Comparison of ENCODE assay signal across 26 mouse cellular contexts in the genomic region with DNA sequence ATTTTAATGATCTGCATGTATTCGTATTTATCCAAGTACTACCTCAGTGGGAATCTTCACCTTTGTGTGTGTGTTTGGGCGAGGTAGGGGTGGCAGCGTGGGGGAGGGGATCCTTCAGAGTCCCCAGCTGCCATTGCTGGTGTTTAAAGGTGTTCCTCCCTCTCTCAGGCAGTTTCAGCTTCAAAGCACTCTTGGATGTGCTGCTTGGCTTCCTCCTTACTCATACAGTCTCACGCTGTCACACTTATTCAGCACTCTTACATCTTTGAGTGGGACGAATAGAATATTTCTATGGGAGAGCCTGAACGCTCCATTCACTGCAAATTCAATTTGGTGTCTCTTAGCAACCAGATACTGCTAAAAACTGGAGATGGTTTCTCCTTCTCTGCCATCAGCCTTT. TPM values are rescaled to one million over a fixed set of nuclear protein-coding genes. Genes with fewer than 3 reads are reported as not detected.
DNase-seq lines count a peak whose midpoint lies in the region; ATAC-seq lines count a peak whose summit lies in the region.
"Had no signal": no experiment of that assay in that cellular context is flagged by ENCODE, and none has a peak within 500 bp of the region (broad histone marks: within the 10 kb centered on the region; RNA-seq: fewer than 3 reads in every experiment).

No protein-coding gene starts in this region.

- H3K4me3 ChIP-seq in forebrain, embryonic 15.5 days = no peak overlapping the region
- no peak overlapping the region for H3K4me3 ChIP-seq in forebrain, embryonic 16.5 days (replicated peaks; ENCODE audit: low read length)
- H3K4me3 ChIP-seq: embryonic facial prominence, embryonic 13.5 days; kidney, embryonic 15.5 days; limb, embryonic 10.5 days; megakaryocyte, embryonic 14.5 days had no signal

- H3K9me3 ChIP-seq in forebrain, embryonic 15.5 days = no peaks in the 10 kb centered on the region
- no peaks in the 10 kb centered on the region for H3K9me3 ChIP-seq in forebrain, embryonic 16.5 days (ENCODE audit: control insufficient read depth, low read length)
- H3K9me3 ChIP-seq: embryonic facial prominence, embryonic 13.5 days; kidney, embryonic 15.5 days; limb, embryonic 10.5 days; megakaryocyte, embryonic 14.5 days had no signal

- H3K36me3 ChIP-seq in forebrain, embryonic 15.5 days = no peaks in the 10 kb centered on the region
- no peaks in the 10 kb centered on the region for H3K36me3 ChIP-seq in forebrain, embryonic 16.5 days (ENCODE audit: control insufficient read depth, insufficient read depth)
- H3K36me3 ChIP-seq: embryonic facial prominence, embryonic 13.5 days; kidney, embryonic 15.5 days; limb, embryonic 10.5 days had no signal

- H3K4me2 ChIP-seq in forebrain, embryonic 15.5 days (replicated peaks) = no peak overlapping the region
- no peak overlapping the region for H3K4me2 ChIP-seq in forebrain, embryonic 16.5 days (ENCODE audit: low read length)
- H3K4me2 ChIP-seq: embryonic facial prominence, embryonic 13.5 days; kidney, embryonic 15.5 days had no signal

- DNase-seq in left cerebral cortex, adult 9 months (ENCODE audit: low spot score in 2 of 2) = peak; percentile 8 to 9
- DNase-seq in left cerebral cortex, adult 11 months (ENCODE audit: low spot score) = no peak
- DNase-seq in brain, adult 2 months (ENCODE audit: low read depth, low spot score) = peak; percentile 78
- peak; percentile 36 to 55 for DNase-seq in thymus, postnatal 10 days (ENCODE audit: low spot score in 2 of 2)
- DNase-seq in adrenal gland, adult 18-20 months (ENCODE audit: low spot score in 2 of 2) = no peak
- DNase-seq: adrenal gland, postnatal 14 days; cerebellum, adult 11-12 months; cerebellum, postnatal 14 days; gastrocnemius, postnatal 36 days; kidney, postnatal 4 days; layer of hippocampus, adult 9-11 months; liver, postnatal 0 days; retina, postnatal 1 day had no signal

- no peak overlapping the region for H3K27ac ChIP-seq in forebrain, embryonic 15.5 days (replicated peaks)
- no peak overlapping the region for H3K27ac ChIP-seq in forebrain, embryonic 16.5 days (ENCODE audit: low read length)
- H3K27ac ChIP-seq: embryonic facial prominence, embryonic 13.5 days; kidney, embryonic 15.5 days; limb, embryonic 10.5 days had no signal

- 56% methylated on average over 6 of the region's 6 CpGs for WGBS in forebrain, embryonic 15.5 days
- 61% methylated on average over 6 of the region's 6 CpGs for WGBS in forebrain, embryonic 16.5 days

- no peaks in the 10 kb centered on the region for H3K4me1 ChIP-seq in forebrain, embryonic 15.5 days
- H3K4me1 ChIP-seq in forebrain, embryonic 16.5 days (replicated peaks; ENCODE audit: control insufficient read depth, insufficient read depth, low read length) = no peaks in the 10 kb centered on the region
- H3K4me1 ChIP-seq: kidney, embryonic 15.5 days had no signal

- ATAC-seq in forebrain, embryonic 15.5 days (replicated peaks) = 0 out of 2 replicates have a peak, but pooled peaks have one; percentile 41
- no peak for ATAC-seq in forebrain, embryonic 16.5 days
- no peak for ATAC-seq in erythroid progenitor cell, adult 5-6 weeks (replicated peaks; ENCODE audit: low FRiP score, poor library complexity, severe bottlenecking)
- ATAC-seq: activated CD4-positive, CD25-positive, alpha-beta regulatory T cell, adult 4 months; CD4-positive, CD25-positive, alpha-beta regulatory T cell, adult 4 months; intestine, embryonic 16.5 days; liver, postnatal 0 days had no signal

- H3K27me3 ChIP-seq in forebrain, embryonic 15.5 days = no peaks in the 10 kb centered on the region
- H3K27me3 ChIP-seq in forebrain, embryonic 16.5 days (replicated peaks; ENCODE audit: control insufficient read depth, insufficient read depth, low read length) = no peaks in the 10 kb centered on the region
- H3K27me3 ChIP-seq: embryonic facial prominence, embryonic 13.5 days; kidney, embryonic 15.5 days; megakaryocyte, embryonic 14.5 days had no signal

- no peak overlapping the region for H3K9ac ChIP-seq in forebrain, embryonic 15.5 days (replicated peaks)
- no peak overlapping the region for H3K9ac ChIP-seq in forebrain, embryonic 16.5 days (replicated peaks; ENCODE audit: low read depth, low read length)
- H3K9ac ChIP-seq: embryonic facial prominence, embryonic 13.5 days; kidney, embryonic 15.5 days; liver, postnatal 0 days had no signal

RNA-seq across cellular contexts. Expression of a gene that starts 3.0 kb away (rescaled TPM):
- 0.06 and 0.10 TPM in 2 replicates for polyA plus RNA-seq in forebrain, embryonic 15.5 days (2015; fragmentation: Nextera tagmentation; extraction: Ambion mirVana)
- not detected in 2 replicates for polyA plus RNA-seq in forebrain, embryonic 16.5 days (2015; fragmentation: Nextera tagmentation; extraction: Ambion mirVana)
- 1.4 and 5.0 TPM in 2 replicates for total RNA-seq in erythroid progenitor cell, adult 5-6 weeks (2015; ENCODE audit: low replicate concordance)
- 0.13 and 0.61 TPM in 2 replicates for total RNA-seq in erythroid progenitor cell, adult 5-6 weeks (2017; ENCODE audit: low replicate concordance)
- under 1 TPM; 0.07 to 0.29 TPM for total RNA-seq in adrenal gland, adult 18-20 months (2021)
- polyA plus RNA-seq: embryonic facial prominence, embryonic 13.5 days; hindbrain, embryonic 11.5 days; kidney, embryonic 15.5 days; limb, embryonic 10.5 days; liver, adult 2 months; liver, postnatal 0 days; neural tube, embryonic 11.5 days had no signal

Comparison
In these comparisons a context has a peak if more than half of its experiments do, and no peak if none do; other contexts are left out.
1. DNase-seq: peak in left cerebral cortex, adult 9 months (2 of 2), brain, adult 2 months (single experiment) and thymus, postnatal 10 days (2 of 2); none in left cerebral cortex, adult 11 months (single experiment) and adrenal gland, adult 18-20 months (0 of 2).